Mouse (Mus musculus): ENCODE results near the gene Vmac.

- TF ChIP-seq CTCF (IDR thresholded peaks at IDR 0.05) (no peak), EP300 (IDR thresholded peaks at IDR 0.05) (no peak)
Measured at GRCm38 (mm10) chr17:56754271-56755185, 36.7 kb upstream of the Vmac start.

All from lung, postnatal 0 days (tissue).